Mouse (Mus musculus) megakaryocyte, embryonic 14.5 days (primary cell): ENCODE measurements around the gene Gpnmb. TPM values are rescaled to one million over a fixed set of nuclear protein-coding genes. Genes with fewer than 3 reads are reported as not detected.

Experiments
- H3K27me3 ChIP-seq: replicated peaks from 2 replicates; pipeline ENCODE3; 2012; ENCODE audit warnings: inconsistent platforms
- H3K36me3 ChIP-seq: replicated peaks from 2 replicates; pipeline ENCODE3; 2012; ENCODE audit warnings: low read length, inconsistent platforms, mixed read lengths
- H3K4me1 ChIP-seq: 2 replicates; pipeline ENCODE4 v1.6.1; 2012; ENCODE audit warnings: inconsistent platforms
- H3K4me3 ChIP-seq: replicated peaks from 2 replicates; pipeline ENCODE3; 2012; ENCODE audit warnings: moderate library complexity, mild to moderate bottlenecking, inconsistent platforms
- H3K9me3 ChIP-seq: 2 replicates; pipeline ENCODE4 v1.6.1; 2012; ENCODE audit warnings: inconsistent platforms
- FLI1 ChIP-seq: IDR thresholded peaks from 2 replicates; pipeline ENCODE4 v1.6.1; 2012; ENCODE audit warnings: low read length, inconsistent platforms, mixed read lengths
- GATA1 ChIP-seq: IDR thresholded peaks from 3 replicates; pipeline ENCODE4 v1.6.1; 2012; ENCODE audit warnings: mixed read lengths, low read length, inconsistent platforms, borderline replicate concordance
- polyA plus RNA-seq: library from polyadenylated mRNA; stranded (reverse); fragments of >175 nt; gene quantifications from 2 replicates; pipeline ENCODE4 v1.2.3, GENCODE M21; 2012; ENCODE audit warnings: low replicate concordance; ENCODE audit not compliant: insufficient read depth

The Gpnmb gene
- polyA plus RNA-seq, 1 experiment: 495 TPM

- Histone ChIP-seq H3K4me1 (peaks cover 16% of the 10 kb centered on the region), H3K27me3 (peaks cover 41% of the 10 kb centered on the region), H3K36me3 (no peaks in the 10 kb centered on the region), H3K9me3 (peaks cover 4% of the 10 kb centered on the region; the same call in 1 of the 2 replicates), H3K4me3 (no peak overlapping the region)
- TF ChIP-seq FLI1 (no peak), GATA1 (no peak)
Observed at GRCm38 (mm10) chr6:49052191-49052590, 15.8 kb downstream of the Gpnmb start.

GRCm38 (mm10) chr6:49055256-49055733 lies 18.9 kb downstream of the Gpnmb start:
- no peak overlapping the region for H3K4me3 ChIP-seq
- peaks cover 4% of the 10 kb centered on the region; the same call in 1 of the 2 replicates for H3K9me3 ChIP-seq
- no peaks in the 10 kb centered on the region for H3K36me3 ChIP-seq
- peaks cover 34% of the 10 kb centered on the region for H3K27me3 ChIP-seq
- TF ChIP-seq GATA1: no peak
- TF ChIP-seq FLI1: no peak
- peaks cover 20% of the 10 kb centered on the region for H3K4me1 ChIP-seq

- Histone ChIP-seq H3K9me3 (peaks cover 4% of the 10 kb centered on the region; the same call in 1 of the 2 replicates), H3K36me3 (no peaks in the 10 kb centered on the region)
Observed at GRCm38 (mm10) chr6:49056009-49056408, 19.7 kb downstream of the Gpnmb start.

GRCm38 (mm10) chr6:49057053-49058021 lies 21.0 kb downstream of the Gpnmb start:
- Histone ChIP-seq H3K27me3 (peaks cover 25% of the 10 kb centered on the region), H3K9me3 (peaks cover 4% of the 10 kb centered on the region; the same call in 1 of the 2 replicates), H3K36me3 (no peaks in the 10 kb centered on the region), H3K4me1 (peaks cover 11% of the 10 kb centered on the region), H3K4me3 (no peak overlapping the region)
- TF ChIP-seq FLI1: no peak

More at GRCm38 (mm10) chr6:49056009-49056408, 19.7 kb downstream of the Gpnmb start:
- TF ChIP-seq FLI1: no peak
- TF ChIP-seq GATA1: no peak
- peaks cover 33% of the 10 kb centered on the region for H3K27me3 ChIP-seq
- no peak overlapping the region for H3K4me3 ChIP-seq
- peaks cover 15% of the 10 kb centered on the region; the same call in 1 of the 2 replicates for H3K4me1 ChIP-seq

- no peak for TF ChIP-seq GATA1
- TF ChIP-seq FLI1: no peak
- no peaks in the 10 kb centered on the region for H3K9me3 ChIP-seq
- H3K27me3 ChIP-seq: no peaks in the 10 kb centered on the region
Observed at GRCm38 (mm10) chr6:49068361-49068760, 32.0 kb downstream of the Gpnmb start.

GRCm38 (mm10) chr6:49073304-49074116 lies 37.2 kb downstream of the Gpnmb start, which contains the start of gene Malsu1:
Gene Malsu1, plus strand, starts transcription at chr6:49073795.
- peaks cover 15% of the 10 kb centered on the region for H3K36me3 ChIP-seq
- no peaks in the 10 kb centered on the region for H3K9me3 ChIP-seq
- H3K27me3 ChIP-seq: no peaks in the 10 kb centered on the region
- TF ChIP-seq GATA1: no peak
- peak; percentile 47; the same call in 1 of the 2 replicates for TF ChIP-seq FLI1
- peak within 1 kb of the TSS; percentile 92 for H3K4me3 ChIP-seq
- peaks cover 38% of the 10 kb centered on the region for H3K4me1 ChIP-seq

More at GRCm38 (mm10) chr6:49068361-49068760, 32.0 kb downstream of the Gpnmb start:
- Histone ChIP-seq H3K4me1 (peaks cover 8% of the 10 kb centered on the region), H3K4me3 (no peak overlapping the region), H3K36me3 (no peaks in the 10 kb centered on the region)

GRCm38 (mm10) chr6:49074117-49074490 lies 37.8 kb downstream of the Gpnmb start:
- peaks cover 39% of the 10 kb centered on the region for H3K4me1 ChIP-seq
- H3K9me3 ChIP-seq: no peaks in the 10 kb centered on the region
- peaks cover 18% of the 10 kb centered on the region for H3K36me3 ChIP-seq
- TF ChIP-seq GATA1 (no peak), FLI1 (no peak)
- H3K4me3 ChIP-seq: peak overlapping the region; percentile 92
- no peaks in the 10 kb centered on the region for H3K27me3 ChIP-seq

GRCm38 (mm10) chr6:49077894-49078293 lies 41.5 kb downstream of the Gpnmb start:
- Histone ChIP-seq H3K27me3 (no peaks in the 10 kb centered on the region), H3K4me3 (no peak overlapping the region), H3K9me3 (no peaks in the 10 kb centered on the region), H3K36me3 (peaks cover 36% of the 10 kb centered on the region), H3K4me1 (peaks cover 35% of the 10 kb centered on the region)
- TF ChIP-seq FLI1 (no peak), GATA1 (no peak)

GRCm38 (mm10) chr6:49079313-49079712 lies 43.0 kb downstream of the Gpnmb start:
- Histone ChIP-seq H3K4me3 (no peak overlapping the region), H3K4me1 (peaks cover 38% of the 10 kb centered on the region), H3K9me3 (no peaks in the 10 kb centered on the region), H3K27me3 (no peaks in the 10 kb centered on the region), H3K36me3 (peaks cover 51% of the 10 kb centered on the region)
- no peak for TF ChIP-seq FLI1
